Mouse (Mus musculus): ENCODE data around the gene Pcgf5. TPM values are rescaled to one million over a fixed set of nuclear protein-coding genes. Genes with fewer than 3 reads are reported as not detected.
A peak's percentile ranks its signal among the peaks of the same experiment; 100 is the strongest.

The Pcgf5 gene
- 10 to 100 TPM; 60.2 to 62.1 TPM for total RNA-seq (2021)

DNA sequence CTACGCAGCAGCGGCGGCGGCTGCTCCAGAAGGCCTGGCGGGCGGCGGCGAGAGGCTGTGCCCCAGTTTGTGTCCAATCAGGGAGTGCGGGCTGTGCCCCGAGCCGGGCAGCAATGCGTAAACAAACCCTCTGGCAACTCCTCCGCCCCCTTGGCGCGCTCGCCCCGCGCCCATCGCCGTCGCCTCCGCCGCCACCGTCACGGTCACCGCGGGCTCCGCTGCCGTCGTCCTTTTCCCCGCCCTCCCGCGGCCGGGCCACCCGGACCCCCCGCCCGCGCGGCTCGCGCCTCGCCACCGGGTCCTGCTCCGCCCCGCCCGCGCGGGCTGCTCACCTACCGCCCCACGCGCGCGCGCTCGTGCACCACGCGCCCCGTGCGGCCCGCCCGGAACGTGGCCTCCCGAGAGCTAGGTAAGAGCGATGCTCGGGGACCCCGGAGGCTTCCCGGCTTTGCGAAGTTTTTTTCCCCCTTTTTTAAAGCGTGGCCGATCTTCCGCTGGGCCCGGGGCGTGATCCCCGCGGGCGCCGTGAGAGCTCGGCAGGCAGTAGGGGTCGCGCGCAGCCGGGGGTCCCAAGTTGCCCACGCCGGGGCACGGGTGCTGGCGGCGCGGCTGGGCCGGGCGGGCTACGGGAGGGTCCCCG is at the start of gene Pcgf5:
Gene Pcgf5 (plus strand): TSS at position 149 of the 640 bp plus-strand sequence.
- DNase-seq, result peak; percentile 80

DNA sequence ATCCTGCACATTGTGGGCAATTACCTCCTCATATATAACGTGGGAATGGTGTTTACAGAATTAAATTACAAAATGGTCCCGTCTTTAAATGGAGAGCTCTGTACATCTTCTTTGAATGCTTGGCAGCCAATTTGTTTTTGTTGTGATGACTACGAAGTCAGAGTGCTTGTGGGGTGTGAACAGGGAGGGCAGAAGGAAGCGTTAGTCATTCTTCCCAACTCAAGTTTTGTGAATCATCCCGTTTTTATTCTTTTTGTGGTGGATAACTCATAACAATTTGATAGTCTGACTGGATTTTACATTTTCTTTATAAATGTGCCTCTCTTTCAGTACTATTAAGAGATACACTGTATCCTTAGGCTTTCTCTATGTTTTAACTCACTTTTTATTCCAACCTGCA is 42.6 kb upstream of the Pcgf5 start:
- DNase-seq, result no peak

DNA sequence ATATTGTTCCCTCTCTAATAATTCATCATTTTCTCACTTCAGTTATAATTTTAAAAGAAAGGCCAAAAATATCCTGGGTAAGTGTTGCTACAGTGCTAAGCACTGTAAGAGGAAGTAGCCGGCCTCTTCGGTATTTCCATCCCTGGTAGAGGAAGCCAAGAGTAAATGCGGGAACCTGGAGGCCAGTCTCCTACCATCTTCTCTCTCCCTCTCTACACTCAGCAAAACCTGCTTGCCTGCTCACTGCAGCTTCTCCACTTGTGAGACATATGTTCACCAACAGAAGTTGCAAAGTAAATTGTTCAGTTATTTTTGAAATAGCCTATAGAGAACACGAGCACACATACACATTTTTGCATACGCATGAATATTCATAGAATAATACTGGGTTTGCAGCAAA is 34.1 kb upstream of the Pcgf5 start:
- no peak for DNase-seq

DNA sequence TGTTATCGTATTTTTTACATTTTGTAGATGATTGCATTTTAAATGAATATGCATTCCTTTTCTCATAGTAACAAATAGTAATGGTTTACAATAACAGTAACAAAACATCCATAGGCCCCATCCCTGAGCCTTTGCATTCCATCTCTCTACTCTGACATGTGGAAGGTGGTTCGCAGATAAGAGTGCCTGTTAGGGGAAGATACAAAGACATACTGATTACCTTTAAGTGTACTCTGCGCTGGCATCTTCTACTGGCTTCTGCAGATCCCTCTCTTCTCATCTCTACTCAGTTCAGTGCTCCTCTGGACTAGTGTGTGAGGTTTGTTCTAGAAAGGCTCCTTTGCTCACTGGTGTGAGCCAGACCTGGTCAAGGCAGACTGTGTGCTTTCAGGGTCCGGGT is 28.4 kb upstream of the Pcgf5 start:
- DNase-seq, result no peak

DNA sequence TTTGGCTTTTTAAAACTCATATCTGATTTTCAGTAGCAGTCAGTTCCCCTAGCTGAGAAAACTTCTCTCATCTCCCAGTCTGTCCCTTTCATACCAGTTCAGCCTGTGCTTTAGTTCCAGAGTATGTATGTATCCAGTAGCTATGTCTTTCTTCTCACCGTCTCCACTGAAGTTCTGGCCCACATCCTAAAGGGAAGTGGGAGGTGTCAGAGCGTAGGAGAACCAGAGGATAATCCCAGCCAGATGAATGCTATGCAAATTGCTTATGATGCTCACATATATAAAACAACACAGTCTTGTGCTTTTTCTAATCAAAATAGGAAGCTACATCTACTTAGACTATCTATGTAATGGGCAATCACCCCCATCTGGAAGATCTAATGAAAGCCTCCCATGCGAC is 27.0 kb upstream of the Pcgf5 start:
- DNase-seq, result no peak

DNA sequence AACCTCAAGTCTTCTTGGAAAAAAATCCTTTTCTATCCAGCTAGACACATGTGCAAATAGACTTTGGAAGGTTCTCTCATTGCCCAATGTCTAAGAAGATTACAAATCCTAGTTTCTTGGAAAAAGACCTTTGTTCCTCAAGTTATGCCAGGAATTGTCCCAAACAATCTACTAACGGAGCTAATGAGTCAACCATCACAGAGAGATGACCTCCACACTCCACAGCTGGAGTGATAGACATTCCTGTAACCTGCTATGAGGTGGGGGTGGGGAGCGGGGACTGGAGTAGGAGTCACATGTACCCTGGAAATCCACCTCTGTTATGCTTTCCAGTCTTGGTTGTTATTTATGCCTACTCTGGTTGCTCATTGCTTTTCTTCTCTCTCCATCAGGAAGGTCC is 24.8 kb upstream of the Pcgf5 start:
- no peak for DNase-seq

DNA sequence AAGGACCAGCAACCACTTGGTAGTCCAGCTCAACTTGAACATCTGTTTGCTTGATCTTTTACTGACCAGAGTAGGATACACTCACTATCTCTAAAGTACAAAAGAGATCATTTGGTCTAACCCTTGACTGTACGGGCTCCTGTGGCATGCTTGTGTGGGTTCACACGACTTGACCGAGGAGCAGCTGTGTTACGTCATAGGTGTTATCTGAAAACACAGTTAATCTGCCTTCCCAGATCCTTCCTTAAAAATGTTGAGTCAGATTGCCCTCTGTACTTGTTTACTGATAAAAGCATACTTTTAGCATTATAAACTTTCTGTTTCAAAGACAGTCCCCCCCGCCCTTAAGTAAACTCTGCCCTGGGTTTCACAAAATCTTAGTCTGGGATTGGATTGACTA is 19.4 kb upstream of the Pcgf5 start:
- DNase-seq, result no peak

GRCm38 (mm10) chr19:36347376-36347775 is 733 bp upstream of the Pcgf5 start:
- DNase-seq, result no peak

- no peak for DNase-seq
Measured at GRCm38 (mm10) chr19:36347831-36348160, 313 bp upstream of the Pcgf5 start.

GRCm38 (mm10) chr19:36348801-36349486 is 835 bp downstream of the Pcgf5 start:
- DNase-seq, result peak; percentile 59

DNA sequence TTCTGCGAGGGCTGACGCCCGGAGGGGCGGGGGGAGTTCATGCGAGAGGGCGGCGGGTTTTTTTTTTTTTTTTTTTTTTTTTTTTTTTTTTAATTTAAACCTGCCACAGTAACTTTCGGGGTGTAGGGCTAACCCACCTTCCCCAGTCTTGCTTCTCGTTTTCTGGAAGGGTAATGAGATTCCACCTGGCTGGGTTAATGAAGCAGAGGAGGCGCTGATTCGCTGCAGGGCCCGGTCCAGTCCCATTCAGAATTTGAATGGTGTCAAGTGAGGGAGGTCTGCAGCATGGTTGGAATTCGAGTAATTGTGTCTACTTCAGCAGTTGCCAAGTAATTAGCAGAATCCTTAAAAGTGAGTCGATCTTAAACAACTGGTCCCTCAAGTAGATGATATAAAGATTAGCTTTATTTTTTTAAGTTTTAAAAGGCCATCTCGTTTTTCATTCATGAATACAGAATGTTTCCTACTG is 1.4 kb downstream of the Pcgf5 start:
- DNase-seq, result no peak

GRCm38 (mm10) chr19:36350181-36350580 is 2.1 kb downstream of the Pcgf5 start:
- DNase-seq, result no peak

DNA sequence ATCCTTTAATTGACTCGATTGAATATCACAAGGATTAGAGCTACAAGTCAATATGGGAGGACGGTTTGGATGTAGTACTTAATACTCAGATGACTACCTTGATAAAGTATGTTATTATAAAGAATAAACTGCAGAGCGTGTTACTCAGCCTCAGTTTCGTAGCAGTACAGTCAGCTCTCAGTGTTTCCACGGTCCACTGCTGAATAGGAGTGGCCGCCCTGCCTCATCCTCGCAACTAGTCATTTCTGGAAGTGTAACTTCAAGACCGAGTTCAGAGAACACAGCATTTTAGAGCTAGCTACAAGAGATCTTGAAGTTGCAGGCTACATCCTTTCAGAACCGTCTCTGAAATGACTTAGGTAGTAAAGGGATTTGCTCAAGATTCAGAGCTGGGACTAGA is 2.8 kb downstream of the Pcgf5 start:
- DNase-seq, result no peak

GRCm38 (mm10) chr19:36362541-36362940 is 14.4 kb downstream of the Pcgf5 start:
- no peak for DNase-seq

DNA sequence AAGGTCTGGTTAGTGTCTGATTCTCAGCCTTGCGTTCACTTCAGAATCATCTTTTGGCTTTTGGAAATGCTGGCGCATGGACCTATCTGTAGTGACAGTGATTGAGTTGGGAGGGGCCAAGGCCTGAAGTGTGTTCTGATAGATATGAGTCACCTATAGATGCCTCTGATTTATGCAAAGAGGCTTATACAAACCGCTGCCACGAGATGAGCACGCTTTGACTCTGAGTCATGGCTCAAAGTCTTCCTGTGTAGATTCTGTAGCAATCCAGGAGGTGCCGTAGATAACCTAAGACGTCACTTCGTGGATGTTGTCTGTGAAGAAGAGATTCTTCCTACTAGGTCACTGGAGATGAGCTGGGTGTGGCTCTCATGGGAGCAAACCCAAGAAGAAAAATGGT is 16.6 kb downstream of the Pcgf5 start:
- no peak for DNase-seq

DNA sequence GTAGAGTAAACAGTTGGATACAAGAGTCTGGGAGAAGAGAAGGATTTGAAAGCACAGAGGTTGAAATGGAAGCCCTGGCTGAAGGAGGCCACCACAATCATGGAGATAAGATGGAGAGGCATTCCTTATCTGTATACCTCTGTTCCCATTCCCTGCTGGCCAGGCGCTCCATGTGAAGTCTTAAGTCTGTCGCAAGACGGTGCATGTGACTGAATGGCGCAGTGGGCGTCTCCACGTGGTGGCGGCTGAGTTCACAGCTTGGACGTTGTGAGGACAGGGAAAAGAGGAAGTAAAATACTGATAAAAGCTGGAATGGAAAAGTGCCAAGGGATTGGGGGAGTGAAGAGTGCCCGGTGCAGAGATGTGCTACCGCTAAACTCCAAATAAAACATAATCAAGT is 23.4 kb downstream of the Pcgf5 start:
- DNase-seq, result no peak

- no peak for DNase-seq
Measured at GRCm38 (mm10) chr19:36373056-36373621, 25.0 kb downstream of the Pcgf5 start.

DNA sequence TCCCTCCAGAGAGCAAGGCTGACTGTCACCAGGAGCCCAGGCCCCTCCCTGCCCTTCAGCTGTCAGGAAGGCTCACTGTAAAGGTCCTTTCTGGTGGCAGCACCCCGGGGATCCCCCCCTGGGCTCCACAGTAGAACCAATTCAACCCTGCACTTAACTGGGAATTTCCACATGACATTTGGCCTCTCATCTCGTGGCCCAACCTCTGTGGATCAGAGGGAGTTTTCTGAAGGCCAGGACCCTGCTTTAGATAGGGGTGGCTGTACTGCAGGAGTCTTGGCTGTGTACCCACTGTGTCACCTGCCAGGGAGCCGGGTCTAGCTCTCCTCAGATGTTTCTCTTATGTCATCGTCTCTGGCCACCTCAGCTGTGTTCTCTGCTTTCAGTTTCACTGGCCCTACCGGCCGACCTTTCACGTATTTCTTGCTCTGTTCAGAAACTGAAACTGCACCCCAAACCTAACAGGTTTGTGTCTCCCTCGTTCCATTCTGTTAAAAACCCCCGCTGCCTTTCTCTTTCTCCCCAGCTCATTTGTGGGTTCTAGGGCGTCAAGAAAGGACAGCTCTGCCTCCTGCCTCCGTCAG is 27.2 kb downstream of the Pcgf5 start:
- peak; percentile 49 for DNase-seq

DNA sequence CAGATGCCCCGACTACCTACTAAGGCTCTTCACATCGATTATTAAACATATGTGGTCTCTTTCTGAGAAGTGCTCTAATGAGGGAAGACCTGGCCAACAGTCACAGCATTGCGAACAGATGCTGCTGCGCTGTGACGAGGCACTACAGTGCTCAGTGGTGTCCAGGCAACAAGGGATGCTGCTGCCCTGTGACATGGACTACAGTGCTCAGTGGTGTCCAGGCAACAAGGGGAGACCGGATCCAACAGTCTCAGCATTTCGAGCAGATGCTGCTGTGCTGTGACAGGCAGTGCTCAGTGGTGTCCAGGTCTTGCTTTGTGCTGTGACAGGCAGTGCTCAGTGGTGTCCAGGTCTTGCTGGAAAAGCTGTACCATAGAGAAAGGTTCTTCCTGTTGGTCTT is 29.6 kb downstream of the Pcgf5 start:
- DNase-seq, result no peak

- no peak for DNase-seq
Measured at GRCm38 (mm10) chr19:36378511-36379232, 30.6 kb downstream of the Pcgf5 start.

- DNase-seq, result no peak
Measured at GRCm38 (mm10) chr19:36382901-36383300, 34.8 kb downstream of the Pcgf5 start.

- DNase-seq, result no peak
Measured at GRCm38 (mm10) chr19:36383977-36384376, 35.9 kb downstream of the Pcgf5 start.

DNA sequence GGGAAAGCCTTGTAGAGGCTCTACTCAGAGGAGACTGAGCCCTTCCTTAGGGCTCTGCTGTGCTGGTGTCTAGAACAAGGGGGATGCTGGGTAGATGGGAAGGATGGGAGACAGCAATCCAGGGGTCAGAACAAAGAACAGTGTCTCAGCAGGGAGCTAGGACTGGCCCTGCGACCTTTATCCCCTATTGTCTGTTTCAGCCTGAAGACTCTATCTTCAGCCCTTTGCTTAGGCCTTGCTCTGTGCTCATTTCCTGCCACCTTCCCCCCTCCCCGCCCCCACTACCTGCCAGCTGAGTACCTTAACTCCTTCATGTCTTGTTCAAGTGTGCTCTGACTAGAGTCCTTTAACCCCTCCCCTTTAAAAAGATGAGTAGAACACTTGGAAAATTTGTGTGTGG is 36.3 kb downstream of the Pcgf5 start:
- no peak for DNase-seq
